Mouse (Mus musculus) limb, embryonic 11.5 days (tissue): ENCODE results near the gene Oas1h. TPM values are rescaled to one million over a fixed set of nuclear protein-coding genes. Genes with fewer than 3 reads are reported as not detected.

Experiments
- microRNA-seq: library from miRNA; unstranded; fragments of <30 nt; microRNA quantifications from one replicate; pipeline ENCODE4, GENCODE M21; 2016
- polyA plus RNA-seq: library from polyadenylated mRNA; unstranded; fragments of >200 nt; fragmentation: Nextera tagmentation; extraction: Ambion mirVana; gene quantifications from 2 replicates; pipeline ENCODE4 v1.2.1, GENCODE M21; 2014

Oas1h gene
- polyA plus RNA-seq, 1 experiment from 2014 or later = not detected

Small RNA genes lying within 50 kb of the gene (microRNA-seq; reads per million reads assigned to microRNA genes)
- not detected for gene Gm22907

Other genes starting within 250 kb of the Oas1h start
- 11.6 and 13.5 TPM in 2 replicates for gene Rita1, start 248.8 kb upstream of the Oas1h start, polyA plus RNA-seq
- 33.1 and 33.5 TPM in 2 replicates for gene Ddx54, start 248.7 kb upstream of the Oas1h start, polyA plus RNA-seq
- gene Cfap73, start 227.2 kb upstream of the Oas1h start, polyA plus RNA-seq = not detected in 2 replicates
- 0.16 and 0.48 TPM in 2 replicates for gene Rasal1, start 212.6 kb upstream of the Oas1h start, polyA plus RNA-seq
- 3.0 and 3.5 TPM in 2 replicates for gene Dtx1, start 149.5 kb upstream of the Oas1h start, polyA plus RNA-seq
- gene Oas2, start 111.6 kb upstream of the Oas1h start, polyA plus RNA-seq = 0.12 TPM in 1 of 2 replicates, not detected in the other
- gene Oas3, start 83.8 kb upstream of the Oas1h start, polyA plus RNA-seq = 0.03 TPM in 1 of 2 replicates, not detected in the other
- not detected in 2 replicates for gene Oas1e, start 65.9 kb upstream of the Oas1h start, polyA plus RNA-seq
- 0.28 and 0.41 TPM in 2 replicates for gene Oas1c, start 48.9 kb upstream of the Oas1h start, polyA plus RNA-seq
- not detected in 2 replicates for gene Oas1f, start 14.1 kb upstream of the Oas1h start, polyA plus RNA-seq
- gene Oas1g, start 26.2 kb downstream of the Oas1h start, polyA plus RNA-seq = not detected in 2 replicates
- 0.57 and 0.68 TPM in 2 replicates for gene Oas1a, start 46.1 kb downstream of the Oas1h start, polyA plus RNA-seq
- not detected in 2 replicates for gene Oas1d, start 53.1 kb downstream of the Oas1h start, polyA plus RNA-seq
- not detected in 2 replicates for gene Rph3a, start 148.7 kb downstream of the Oas1h start, polyA plus RNA-seq